Mouse (Mus musculus) ES-Bruce4 (cell line): ENCODE results near the gene Notch1. TPM values are rescaled to one million over a fixed set of nuclear protein-coding genes. Genes with fewer than 3 reads are reported as not detected.

Source experiments
- H3K27ac ChIP-seq: 2 replicates; pipeline ENCODE4 v1.5.1; 2012; ENCODE audit warnings: low read length, inconsistent platforms; ENCODE audit not compliant: insufficient read depth
- H3K27me3 ChIP-seq: 2 replicates; pipeline ENCODE4 v1.6.1; 2012; ENCODE audit warnings: mild to moderate bottlenecking, low read length, inconsistent platforms; ENCODE audit not compliant: control insufficient read depth, poor library complexity, insufficient read depth, severe bottlenecking
- H3K36me3 ChIP-seq: 2 replicates; pipeline ENCODE4 v1.6.1; 2012; ENCODE audit warnings: inconsistent platforms, mild to moderate bottlenecking, low read length, moderate library complexity; ENCODE audit not compliant: control insufficient read depth, poor library complexity, insufficient read depth, severe bottlenecking
- H3K4me1 ChIP-seq: one replicate; pipeline ENCODE4 v1.8.1; 2011; ENCODE audit warnings: low read length; ENCODE audit not compliant: control insufficient read depth, insufficient read depth
- H3K4me3 ChIP-seq: 2 replicates; pipeline ENCODE4 v1.5.1; 2011; ENCODE audit warnings: low read depth, mild to moderate bottlenecking, low read length
- H3K9ac ChIP-seq: 2 replicates; pipeline ENCODE4 v1.6.1; 2012; ENCODE audit warnings: low read depth, mild to moderate bottlenecking, inconsistent platforms; ENCODE audit not compliant: poor library complexity, severe bottlenecking
- H3K9me3 ChIP-seq: replicated peaks from 2 replicates; pipeline ENCODE4 v1.6.1; 2012; ENCODE audit warnings: mild to moderate bottlenecking, low read length, inconsistent platforms; ENCODE audit not compliant: control insufficient read depth, poor library complexity, insufficient read depth, severe bottlenecking
- CTCF ChIP-seq: IDR thresholded peaks from one replicate; pipeline ENCODE4 v1.8.1; 2011; ENCODE audit warnings: low read depth, low read length
- EP300 ChIP-seq: IDR thresholded peaks from 2 replicates; pipeline ENCODE4 v1.6.1; 2011; ENCODE audit warnings: low read depth, low read length; ENCODE audit not compliant: insufficient read depth
- POLR2A ChIP-seq: IDR thresholded peaks from one replicate; pipeline ENCODE4 v1.8.1; 2011; ENCODE audit warnings: low read length; ENCODE audit not compliant: insufficient read depth
- polyA plus RNA-seq: library from polyadenylated mRNA; stranded (reverse); fragments of >200 nt; gene quantifications from 2 replicates; pipeline ENCODE4 v1.2.4, GENCODE M21; 2011; ENCODE audit warnings: low read depth; ENCODE audit not compliant: missing spikeins, insufficient read depth, insufficient read length

The Notch1 gene
- polyA plus RNA-seq, 1 experiment, result 31.9 TPM

DNA sequence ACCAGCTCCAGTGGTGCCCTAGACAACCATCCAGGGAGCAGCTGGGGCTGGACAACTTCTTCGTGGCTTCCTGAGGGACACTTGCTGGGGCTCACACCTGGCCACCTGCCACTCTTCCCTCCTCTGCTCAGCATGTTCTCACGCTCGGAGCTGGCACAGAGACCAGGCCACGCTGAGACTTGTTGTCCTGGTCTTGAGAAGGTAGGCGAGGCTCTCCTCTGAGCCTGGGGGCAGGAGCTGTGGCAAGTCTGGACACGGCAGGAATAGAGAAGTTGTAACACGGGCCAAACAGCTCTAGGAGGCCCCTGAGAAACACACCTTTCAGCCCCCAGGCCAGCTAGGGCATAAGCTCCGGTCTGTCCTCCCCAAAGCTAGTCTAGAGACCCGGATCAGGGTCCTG lies 37.4 kb upstream of the Notch1 start:
- TF ChIP-seq POLR2A (no peak), EP300 (no peak), CTCF (no peak)
- Histone ChIP-seq H3K9me3 (no peaks in the 10 kb centered on the region), H3K36me3 (no peaks in the 10 kb centered on the region), H3K4me1 (peaks cover 3% of the 10 kb centered on the region), H3K4me3 (no peak overlapping the region), H3K27ac (no peak overlapping the region), H3K9ac (no peak overlapping the region), H3K27me3 (no peaks in the 10 kb centered on the region)

- peaks cover 3% of the 10 kb centered on the region for H3K4me1 ChIP-seq
- H3K27ac ChIP-seq, result 0 out of 2 replicates have a peak overlapping the region, but pooled peaks have one; percentile 12
- H3K36me3 ChIP-seq, result no peaks in the 10 kb centered on the region
- TF ChIP-seq EP300 (no peak), POLR2A (no peak), CTCF (no peak)
- H3K9me3 ChIP-seq, result no peaks in the 10 kb centered on the region
- H3K4me3 ChIP-seq, result no peak overlapping the region
- no peak overlapping the region for H3K9ac ChIP-seq
- no peaks in the 10 kb centered on the region for H3K27me3 ChIP-seq
Measured at GRCm38 (mm10) chr2:26552066-26552465, 35.6 kb upstream of the Notch1 start.

- no peak overlapping the region for H3K27ac ChIP-seq
- no peak overlapping the region for H3K9ac ChIP-seq
Measured at GRCm38 (mm10) chr2:26551446-26551845, 35.0 kb upstream of the Notch1 start.

DNA sequence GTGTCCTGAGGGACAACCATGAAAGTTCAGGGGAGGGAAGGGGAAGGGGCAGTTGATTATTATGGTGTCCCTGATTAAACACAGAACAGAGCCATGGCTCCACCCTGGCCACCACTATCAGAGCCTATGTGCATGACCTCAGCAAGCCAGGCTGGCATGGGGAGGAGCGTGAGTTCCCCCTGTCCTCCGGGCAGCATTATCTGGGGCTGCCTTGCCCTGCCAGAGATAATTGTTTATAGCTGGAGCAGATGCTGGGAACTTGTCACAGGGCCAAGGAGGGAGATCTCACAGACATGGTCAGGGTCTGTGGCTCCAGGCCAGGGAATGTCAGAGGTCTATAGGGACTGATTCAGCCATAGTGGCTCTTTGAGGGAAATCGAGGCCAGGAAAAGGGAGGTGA lies 34.3 kb upstream of the Notch1 start:
- no peaks in the 10 kb centered on the region for H3K27me3 ChIP-seq
- H3K36me3 ChIP-seq, result no peaks in the 10 kb centered on the region
- no peak overlapping the region for H3K27ac ChIP-seq
- no peak for TF ChIP-seq CTCF
- TF ChIP-seq POLR2A, result no peak
- TF ChIP-seq EP300, result no peak
- no peak overlapping the region for H3K4me3 ChIP-seq
- no peak overlapping the region for H3K9ac ChIP-seq
- H3K4me1 ChIP-seq, result no peaks in the 10 kb centered on the region
- H3K9me3 ChIP-seq, result no peaks in the 10 kb centered on the region

More at GRCm38 (mm10) chr2:26551446-26551845, 35.0 kb upstream of the Notch1 start:
- no peaks in the 10 kb centered on the region for H3K9me3 ChIP-seq
- H3K4me1 ChIP-seq, result peaks cover 2% of the 10 kb centered on the region
- H3K36me3 ChIP-seq, result no peaks in the 10 kb centered on the region
- no peak for TF ChIP-seq POLR2A
- TF ChIP-seq CTCF, result no peak
- H3K4me3 ChIP-seq, result no peak overlapping the region
- no peaks in the 10 kb centered on the region for H3K27me3 ChIP-seq

DNA sequence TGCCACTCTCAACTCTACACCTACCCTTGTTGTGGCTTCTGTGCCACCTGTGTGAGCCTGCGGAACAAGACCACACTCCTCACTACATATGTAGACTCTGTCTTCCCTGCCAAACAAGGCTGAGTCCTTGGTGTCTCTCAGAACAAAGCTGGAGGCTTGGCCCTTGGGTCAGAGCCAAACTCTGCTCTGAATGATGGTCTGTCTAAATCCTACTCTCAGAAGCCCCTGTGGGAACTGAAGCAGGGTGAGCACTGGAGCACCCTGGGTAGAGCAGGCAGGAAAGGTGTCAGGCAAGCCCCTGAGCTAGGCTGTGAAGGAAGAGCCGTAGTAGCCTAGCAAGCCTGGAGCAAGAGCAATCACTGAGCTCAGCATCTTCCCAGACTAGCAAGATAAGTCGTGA lies 33.7 kb upstream of the Notch1 start:
- Histone ChIP-seq H3K27me3 (no peaks in the 10 kb centered on the region), H3K4me3 (no peak overlapping the region), H3K36me3 (no peaks in the 10 kb centered on the region), H3K9ac (no peak overlapping the region), H3K4me1 (no peaks in the 10 kb centered on the region), H3K27ac (no peak overlapping the region), H3K9me3 (no peaks in the 10 kb centered on the region)
- TF ChIP-seq CTCF (no peak), POLR2A (no peak), EP300 (no peak)

- H3K4me1 ChIP-seq, result no peaks in the 10 kb centered on the region
- no peak overlapping the region for H3K9ac ChIP-seq
- H3K9me3 ChIP-seq, result no peaks in the 10 kb centered on the region
- H3K27me3 ChIP-seq, result no peaks in the 10 kb centered on the region
- H3K4me3 ChIP-seq, result no peak overlapping the region
- H3K27ac ChIP-seq, result no peak overlapping the region
- TF ChIP-seq EP300, result no peak
- TF ChIP-seq CTCF, result no peak
- no peak for TF ChIP-seq POLR2A
- no peaks in the 10 kb centered on the region for H3K36me3 ChIP-seq
Measured at GRCm38 (mm10) chr2:26549801-26550200, 33.3 kb upstream of the Notch1 start.

GRCm38 (mm10) chr2:26547481-26547880 lies 31.0 kb upstream of the Notch1 start:
- Histone ChIP-seq H3K9ac (no peak overlapping the region), H3K4me1 (no peaks in the 10 kb centered on the region), H3K27ac (no peak overlapping the region)

More at GRCm38 (mm10) chr2:26547481-26547880, 31.0 kb upstream of the Notch1 start:
- H3K27me3 ChIP-seq, result no peaks in the 10 kb centered on the region
- peak; percentile 47 for TF ChIP-seq CTCF
- no peak for TF ChIP-seq POLR2A
- TF ChIP-seq EP300, result no peak
- H3K4me3 ChIP-seq, result no peak overlapping the region
- no peaks in the 10 kb centered on the region for H3K36me3 ChIP-seq
- no peaks in the 10 kb centered on the region for H3K9me3 ChIP-seq
